Mouse (Mus musculus) thymus, postnatal 0 days (tissue): ENCODE data around the gene Tnnt1. TPM values are rescaled to one million over a fixed set of nuclear protein-coding genes. Genes with fewer than 3 reads are reported as not detected.
"Not testable (repeated sequence)": the region's sequence is repeated elsewhere in the genome, so short reads cannot be mapped to it uniquely, and the experiment has no call there.

Experiments
- DNase-seq: peaks from one replicate; pipeline ENCODE4 v3.0.0-alpha.2; 2015; ENCODE audit warnings: low spot score
- polyA plus RNA-seq: library from polyadenylated mRNA; unstranded; fragments of >200 nt; fragmentation: Nextera tagmentation; extraction: Ambion mirVana; gene quantifications from 2 replicates; pipeline ENCODE4 v1.2.1, GENCODE M21; 2015

Gene Tnnt1
- 27.0 and 28.8 TPM in 2 replicates for polyA plus RNA-seq

- DNase-seq, result no peak
These were observed at the start of gene Tnnt1 for GRCm38 (mm10) chr7:4516332-4517050. Gene Tnnt1, minus strand, starts transcription at chr7:4516382.

GRCm38 (mm10) chr7:4562660-4563059 lies 46.5 kb upstream of the Tnnt1 start:
- DNase-seq, result no peak

GRCm38 (mm10) chr7:4557167-4557560 lies 41.0 kb upstream of the Tnnt1 start:
- DNase-seq, result no peak

GRCm38 (mm10) chr7:4556256-4557166 lies 40.3 kb upstream of the Tnnt1 start:
- peak; percentile 86 for DNase-seq

- peak; percentile 27 for DNase-seq
These were observed 31.0 kb upstream of the Tnnt1 start, which contains the start of gene Syt5 for GRCm38 (mm10) chr7:4547221-4547641. Gene Syt5, minus strand, starts transcription at chr7:4547541.

GRCm38 (mm10) chr7:4546591-4547131 lies 30.5 kb upstream of the Tnnt1 start:
- DNase-seq, result no peak

GRCm38 (mm10) chr7:4546050-4546449 lies 29.9 kb upstream of the Tnnt1 start:
- DNase-seq, result no peak

GRCm38 (mm10) chr7:4542013-4542412 lies 25.8 kb upstream of the Tnnt1 start:
- DNase-seq, result no peak

- DNase-seq, result no peak
These were observed 25.2 kb upstream of the Tnnt1 start for GRCm38 (mm10) chr7:4541344-4541743.

- no peak for DNase-seq
These were observed 22.8 kb upstream of the Tnnt1 start for GRCm38 (mm10) chr7:4539019-4539418.

- no peak for DNase-seq
These were observed 21.0 kb upstream of the Tnnt1 start for GRCm38 (mm10) chr7:4537181-4537580.

GRCm38 (mm10) chr7:4536369-4536768 lies 20.2 kb upstream of the Tnnt1 start:
- DNase-seq, result no peak

GRCm38 (mm10) chr7:4532005-4532729 lies 16.0 kb upstream of the Tnnt1 start, which contains the start of gene Dnaaf3:
Gene Dnaaf3, minus strand, starts transcription at chr7:4532453.
- DNase-seq, result no peak

GRCm38 (mm10) chr7:4530166-4530565 lies 14.0 kb upstream of the Tnnt1 start:
- not testable (repeated sequence) for DNase-seq

- DNase-seq, result no peak
These were observed 11.1 kb upstream of the Tnnt1 start for GRCm38 (mm10) chr7:4527302-4527689.

GRCm38 (mm10) chr7:4526341-4527301 lies 10.4 kb upstream of the Tnnt1 start:
- peak; percentile 91 for DNase-seq

GRCm38 (mm10) chr7:4524212-4524922 lies 8.2 kb upstream of the Tnnt1 start, which contains the start of gene Tnni3:
Gene Tnni3, minus strand, starts transcription at chr7:4524229.
- DNase-seq, result peak; percentile 83

- DNase-seq, result no peak
These were observed 7.3 kb upstream of the Tnnt1 start for GRCm38 (mm10) chr7:4523205-4524130.
